Mouse (Mus musculus) ES-Bruce4 (cell line): ENCODE measurements around the gene Kif3a.
A peak's percentile ranks its signal among the peaks of the same experiment; 100 is the strongest.

ENCODE experiments used
- CTCF ChIP-seq: IDR thresholded peaks from one replicate; pipeline ENCODE4 v1.8.1; 2011; ENCODE audit warnings: low read depth, low read length
- POLR2A ChIP-seq: IDR thresholded peaks from one replicate; pipeline ENCODE4 v1.8.1; 2011; ENCODE audit warnings: low read length; ENCODE audit not compliant: insufficient read depth

DNA sequence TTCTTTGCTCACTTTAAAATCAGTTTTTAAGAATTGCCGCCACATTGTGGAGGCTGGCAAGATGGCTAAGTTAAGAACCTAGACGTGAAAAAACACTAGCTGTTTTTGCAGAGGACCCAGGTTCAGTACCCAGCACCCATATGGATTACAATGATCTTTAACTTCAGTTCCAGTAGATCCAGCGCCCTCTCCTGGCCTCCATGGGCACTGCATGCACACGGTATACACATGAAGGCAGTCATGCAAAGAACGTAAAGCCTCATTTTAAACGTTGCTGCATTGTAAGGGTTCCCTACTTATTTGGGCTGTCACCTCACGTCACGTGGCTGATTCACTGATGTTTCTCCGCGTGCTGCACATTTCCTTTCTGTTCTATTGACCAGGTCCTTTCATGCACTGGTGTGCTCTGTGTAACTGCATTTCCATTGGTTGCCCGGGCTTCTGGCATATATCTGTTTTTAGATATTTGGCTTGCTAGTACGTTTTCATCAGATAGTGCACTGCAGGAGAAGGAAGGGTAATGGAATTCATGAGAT lies 75.6 kb downstream of the Kif3a start:
- TF ChIP-seq CTCF (peak; percentile 70), POLR2A (no peak)
